Mouse (Mus musculus): ENCODE results near the gene Gm10135.
"Not testable (repeated sequence)": the region's sequence is repeated elsewhere in the genome, so short reads cannot be mapped to it uniquely, and the experiment has no call there.

Gene Gm10135

GRCm38 (mm10) chr5:72965706-72966105 is 8.8 kb downstream of the Gm10135 start:
- no peak for DNase-seq (ENCODE audit: low spot score in 2 of 2)

GRCm38 (mm10) chr5:72960096-72960495 is 14.4 kb downstream of the Gm10135 start:
- no peak for DNase-seq (ENCODE audit: low spot score in 2 of 2)

GRCm38 (mm10) chr5:72957281-72957680 is 17.2 kb downstream of the Gm10135 start:
- no peak for DNase-seq (ENCODE audit: low spot score in 2 of 2)

GRCm38 (mm10) chr5:72953996-72954604 is 20.4 kb downstream of the Gm10135 start:
- no peak for DNase-seq (ENCODE audit: low spot score in 2 of 2)

GRCm38 (mm10) chr5:72950252-72950651 is 24.2 kb downstream of the Gm10135 start:
- DNase-seq (ENCODE audit: low spot score in 2 of 2): no peak

- DNase-seq (ENCODE audit: low spot score in 2 of 2): no peak
These were observed 26.4 kb downstream of the Gm10135 start for GRCm38 (mm10) chr5:72948136-72948535.

- DNase-seq (ENCODE audit: low spot score in 2 of 2): no peak
These were observed 33.5 kb downstream of the Gm10135 start for GRCm38 (mm10) chr5:72940906-72941432.

GRCm38 (mm10) chr5:72939311-72939710 is 35.2 kb downstream of the Gm10135 start:
- no peak for DNase-seq (ENCODE audit: low spot score in 2 of 2)

GRCm38 (mm10) chr5:72938421-72938820 is 36.1 kb downstream of the Gm10135 start:
- DNase-seq (ENCODE audit: low spot score in 2 of 2): not testable (repeated sequence)

- no peak for DNase-seq (ENCODE audit: low spot score in 2 of 2)
These were observed 41.4 kb downstream of the Gm10135 start for GRCm38 (mm10) chr5:72933026-72933675.

GRCm38 (mm10) chr5:72927074-72927473 is 47.4 kb downstream of the Gm10135 start:
- DNase-seq (ENCODE audit: low spot score in 2 of 2): no peak

- no peak for DNase-seq (ENCODE audit: low spot score in 2 of 2)
These were observed 51.7 kb downstream of the Gm10135 start for GRCm38 (mm10) chr5:72922796-72923195.

- no peak for DNase-seq (ENCODE audit: low spot score in 2 of 2)
These were observed 53.3 kb downstream of the Gm10135 start for GRCm38 (mm10) chr5:72921171-72921570.

- DNase-seq (ENCODE audit: low spot score in 2 of 2): no peak
These were observed 54.1 kb downstream of the Gm10135 start for GRCm38 (mm10) chr5:72920416-72920815.

GRCm38 (mm10) chr5:72916851-72917250 is 57.7 kb downstream of the Gm10135 start:
- no peak for DNase-seq (ENCODE audit: low spot score in 2 of 2)

- no peak for DNase-seq (ENCODE audit: low spot score in 2 of 2)
These were observed 58.5 kb downstream of the Gm10135 start for GRCm38 (mm10) chr5:72916048-72916447.
